Mouse (Mus musculus): ENCODE results near the gene Zfp777. TPM values are rescaled to one million over a fixed set of nuclear protein-coding genes. Genes with fewer than 3 reads are reported as not detected.
A peak's percentile ranks its signal among the peaks of the same experiment; 100 is the strongest.

Zfp777 gene
- 2.8 and 4.1 TPM in 2 replicates for polyA plus RNA-seq (2015; fragmentation: Nextera tagmentation; extraction: Ambion mirVana)

DNA sequence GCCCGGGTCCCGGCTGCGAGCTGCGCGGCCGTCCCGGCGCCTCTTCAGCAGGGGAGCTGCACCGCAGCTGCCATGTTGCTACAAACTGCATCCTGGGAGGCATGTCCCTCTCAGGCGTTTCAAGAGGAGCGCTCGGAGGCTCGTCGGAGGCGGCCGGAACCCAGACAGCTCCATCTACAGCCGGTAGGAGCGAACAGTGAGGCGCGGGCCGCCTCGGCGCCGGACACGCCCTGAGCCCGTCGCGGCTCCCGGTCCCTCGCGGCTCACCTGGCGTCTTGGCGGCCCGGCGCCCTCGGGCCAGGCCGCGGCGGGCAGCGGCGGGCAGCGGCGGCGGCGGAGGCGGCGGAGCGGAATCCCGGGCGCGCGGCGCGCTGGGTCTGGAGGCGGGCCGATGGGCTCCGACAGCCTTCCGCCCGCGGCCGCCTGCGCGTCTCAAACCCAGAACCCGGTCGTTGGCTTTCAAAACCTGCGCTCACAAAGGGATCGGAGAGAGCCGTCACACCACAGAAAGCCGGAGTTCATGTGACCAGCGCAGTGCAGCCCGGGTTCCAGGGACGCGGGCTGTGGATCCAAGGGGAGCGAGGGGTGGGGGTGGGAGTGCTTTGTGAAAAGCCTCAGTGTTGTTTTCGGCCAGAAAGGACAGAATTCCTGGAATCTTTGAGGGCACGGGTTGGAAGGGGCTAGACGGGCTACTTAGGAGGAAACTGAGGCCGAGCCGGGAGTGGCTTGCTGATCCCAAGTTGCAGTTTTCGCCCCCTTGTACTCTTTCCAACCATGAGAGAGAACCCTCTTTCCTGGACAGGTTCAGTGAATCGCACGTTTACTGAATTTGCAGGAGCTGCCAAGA, at the start of gene Zfp777:
Gene Zfp777, minus strand, starts transcription at position 486 of the 847 bp plus-strand sequence.
- peak; percentile 87 for ATAC-seq (replicated peaks; ENCODE audit: insufficient number of reproducible peaks, insufficient read depth, low FRiP score, low read depth)
- Histone ChIP-seq H3K27ac (peak within 1 kb of the TSS; percentile 79), H3K4me1 (replicated peaks) (peaks cover 13% of the 10 kb centered on the region), H3K4me3 (peak within 1 kb of the TSS; percentile 85), H3K4me2 (peak within 1 kb of the TSS; percentile 91), H3K27me3 (peaks cover 26% of the 10 kb centered on the region), H3K36me3 (peaks cover 16% of the 10 kb centered on the region), H3K9me3 (replicated peaks) (no peaks in the 10 kb centered on the region), H3K9ac (peak within 1 kb of the TSS; percentile 86)
- WGBS: 1% methylated on average over 79 of the region's 82 CpGs

DNA sequence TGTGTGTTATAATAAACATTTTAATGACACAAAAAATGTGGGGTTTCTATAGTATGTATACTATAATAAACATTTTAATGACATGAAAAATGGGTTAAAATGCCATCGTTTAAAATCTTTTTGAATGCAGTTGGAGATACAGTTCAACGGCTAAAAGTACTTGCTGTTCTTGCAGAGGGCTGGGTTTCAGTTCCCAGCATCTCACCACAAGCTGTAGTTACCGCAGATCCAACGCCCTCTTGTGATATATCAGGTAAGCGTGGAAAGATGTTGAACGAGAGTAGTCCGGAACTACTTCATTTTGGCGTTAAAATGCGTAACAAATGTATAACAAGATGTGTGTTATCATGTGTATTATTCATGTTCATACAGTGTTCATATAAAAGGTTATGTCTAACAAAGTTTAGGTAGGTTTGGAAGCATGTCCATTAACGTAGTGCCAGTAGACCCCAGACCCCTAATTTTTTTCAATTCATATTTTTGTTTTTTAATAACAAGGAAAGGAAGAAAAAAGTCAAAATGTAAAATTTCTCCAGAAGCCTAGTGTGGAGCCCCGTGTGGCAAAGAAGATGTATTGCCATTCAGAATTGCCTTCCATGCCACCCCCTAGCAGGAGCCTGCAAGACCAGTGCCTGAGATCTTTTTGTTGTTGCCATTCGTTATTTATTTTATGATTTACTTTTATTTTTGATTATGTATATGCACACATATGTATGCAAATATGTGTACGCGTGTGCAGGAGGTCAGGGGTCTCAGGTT, 38.4 kb upstream of the Zfp777 start:
- 37% methylated on average over 14 of the region's 14 CpGs for WGBS

DNA sequence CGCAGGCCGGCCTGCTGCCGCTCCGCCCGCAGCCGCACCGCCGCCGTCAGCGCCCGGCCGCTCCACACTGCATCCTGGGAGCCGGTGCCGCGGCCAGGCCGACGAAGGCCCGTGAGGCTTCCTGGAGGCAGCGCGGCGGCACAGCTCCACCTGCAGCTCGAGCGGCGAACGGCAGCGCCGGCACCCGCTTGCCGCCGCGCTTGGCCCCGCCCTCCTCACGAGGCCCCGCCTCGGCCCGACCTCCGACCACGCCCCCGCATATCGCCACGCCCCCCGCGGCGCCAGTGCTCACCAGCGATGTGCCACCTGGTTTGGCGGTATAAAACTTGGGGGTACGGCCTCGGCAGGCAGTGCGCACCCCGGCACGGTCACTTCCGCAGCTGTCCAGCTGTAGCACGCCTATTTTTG, 37.8 kb upstream of the Zfp777 start, which contains the start of gene Zfp746:
Gene Zfp746, minus strand, starts transcription at position 123 of the 408 bp plus-strand sequence.
- WGBS: under 1% methylated on average over 53 of the region's 53 CpGs

More for the DNA sequence above, 38.4 kb upstream of the Zfp777 start:
- Histone ChIP-seq H3K36me3 (peaks cover 14% of the 10 kb centered on the region), H3K4me2 (peak overlapping the region; percentile 75), H3K4me3 (peak overlapping the region; percentile 81), H3K27ac (no peak overlapping the region), H3K27me3 (no peaks in the 10 kb centered on the region), H3K9ac (no peak overlapping the region), H3K4me1 (replicated peaks) (peaks cover 9% of the 10 kb centered on the region), H3K9me3 (replicated peaks) (no peaks in the 10 kb centered on the region)
- ATAC-seq (replicated peaks; ENCODE audit: insufficient number of reproducible peaks, insufficient read depth, low FRiP score, low read depth): no peak

DNA sequence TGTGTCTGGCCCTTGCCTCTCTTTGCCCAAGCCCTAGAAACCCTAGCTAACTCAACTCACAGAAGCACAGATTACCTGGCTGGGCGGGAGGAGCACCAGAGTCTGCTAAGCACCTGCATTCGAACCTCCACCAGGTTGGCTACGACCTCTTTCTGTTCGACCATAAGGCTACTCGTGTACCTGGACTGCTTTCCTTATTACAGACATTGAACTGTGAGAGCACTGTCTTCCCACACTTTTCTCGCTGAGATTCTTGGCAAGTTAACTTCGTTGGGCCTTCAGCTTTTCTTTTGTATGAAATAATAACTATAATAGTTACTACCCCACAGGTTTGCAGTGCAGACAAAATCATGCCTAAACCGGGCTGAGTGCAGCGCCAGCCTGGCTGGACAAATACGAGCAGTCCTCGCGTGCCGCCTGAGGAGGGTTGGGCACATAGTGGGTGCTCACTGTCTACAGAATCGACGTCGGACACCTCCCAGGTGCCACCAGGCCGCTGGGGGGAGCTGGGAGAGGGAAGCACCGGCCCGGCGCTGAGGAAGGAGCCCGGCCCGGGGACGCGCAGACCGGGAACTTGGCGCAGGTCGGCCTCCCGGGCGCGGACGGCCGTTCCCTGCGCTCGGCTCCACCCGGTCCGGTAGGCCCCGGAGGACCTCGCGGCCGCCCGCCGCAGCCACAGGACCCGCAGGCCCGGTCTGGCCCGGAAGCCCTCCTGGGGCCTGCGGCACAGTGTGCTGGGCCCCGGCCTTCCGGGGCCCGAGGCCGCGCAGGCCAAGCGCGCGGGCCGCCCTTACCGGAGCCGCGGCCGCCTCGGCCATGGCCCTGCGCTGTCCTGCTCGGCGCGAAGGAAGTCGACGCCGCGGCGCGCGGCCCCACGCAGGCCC, 37.1 kb upstream of the Zfp777 start:
- H3K4me1 ChIP-seq (replicated peaks): peaks cover 9% of the 10 kb centered on the region

More for the DNA sequence above, 37.8 kb upstream of the Zfp777 start, which contains the start of gene Zfp746:
- Histone ChIP-seq H3K36me3 (peaks cover 20% of the 10 kb centered on the region), H3K27me3 (no peaks in the 10 kb centered on the region), H3K9me3 (replicated peaks) (no peaks in the 10 kb centered on the region), H3K9ac (peak within 1 kb of the TSS; percentile 97), H3K4me1 (replicated peaks) (peaks cover 9% of the 10 kb centered on the region), H3K4me2 (peak within 1 kb of the TSS; percentile 75), H3K4me3 (peak within 1 kb of the TSS; percentile 81), H3K27ac (peak within 1 kb of the TSS; percentile 86)
- ATAC-seq (replicated peaks; ENCODE audit: insufficient number of reproducible peaks, insufficient read depth, low FRiP score, low read depth): peak; percentile 89

DNA sequence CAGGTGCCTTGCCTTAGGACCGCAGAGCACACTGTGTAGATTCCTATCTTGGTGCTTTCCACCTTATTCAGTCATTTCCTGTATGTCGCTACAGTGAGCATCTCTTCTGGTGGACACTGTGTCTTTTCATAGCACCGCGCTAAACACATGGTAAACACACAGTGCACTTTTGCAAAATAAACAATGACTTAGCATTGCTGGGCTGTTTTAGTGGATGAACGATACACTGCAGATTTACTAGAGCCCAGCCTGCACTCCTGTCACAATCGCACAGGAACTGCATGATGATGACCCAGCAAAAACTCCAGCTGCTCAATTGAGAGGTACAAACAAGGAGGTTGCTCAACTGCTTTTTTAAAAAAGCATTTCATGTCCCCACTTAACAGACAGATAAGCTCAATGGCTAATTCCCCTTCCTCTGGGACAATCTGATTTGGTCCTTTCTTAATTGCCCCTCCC, 35.1 kb upstream of the Zfp777 start:
- no peak overlapping the region for H3K9ac ChIP-seq
- no peak overlapping the region for H3K4me2 ChIP-seq
- H3K27me3 ChIP-seq: no peaks in the 10 kb centered on the region
- WGBS: 88% methylated on average over 6 of the region's 6 CpGs
- H3K36me3 ChIP-seq: peaks cover 46% of the 10 kb centered on the region
- no peak overlapping the region for H3K4me3 ChIP-seq
- H3K9me3 ChIP-seq (replicated peaks): no peaks in the 10 kb centered on the region
- peaks cover 9% of the 10 kb centered on the region for H3K4me1 ChIP-seq (replicated peaks)
- H3K27ac ChIP-seq: no peak overlapping the region
- ATAC-seq (replicated peaks; ENCODE audit: insufficient number of reproducible peaks, insufficient read depth, low FRiP score, low read depth): no peak

More for the DNA sequence above, 37.1 kb upstream of the Zfp777 start:
- H3K9ac ChIP-seq: peak overlapping the region; percentile 97
- H3K36me3 ChIP-seq: peaks cover 28% of the 10 kb centered on the region
- peak overlapping the region; percentile 75 for H3K4me2 ChIP-seq
- peak; percentile 84 for ATAC-seq (replicated peaks; ENCODE audit: insufficient number of reproducible peaks, insufficient read depth, low FRiP score, low read depth)
- H3K4me3 ChIP-seq: peak overlapping the region; percentile 81
- peak overlapping the region; percentile 86 for H3K27ac ChIP-seq
- WGBS: 3% methylated on average over 64 of the region's 72 CpGs
- H3K9me3 ChIP-seq (replicated peaks): no peaks in the 10 kb centered on the region
- H3K27me3 ChIP-seq: no peaks in the 10 kb centered on the region

DNA sequence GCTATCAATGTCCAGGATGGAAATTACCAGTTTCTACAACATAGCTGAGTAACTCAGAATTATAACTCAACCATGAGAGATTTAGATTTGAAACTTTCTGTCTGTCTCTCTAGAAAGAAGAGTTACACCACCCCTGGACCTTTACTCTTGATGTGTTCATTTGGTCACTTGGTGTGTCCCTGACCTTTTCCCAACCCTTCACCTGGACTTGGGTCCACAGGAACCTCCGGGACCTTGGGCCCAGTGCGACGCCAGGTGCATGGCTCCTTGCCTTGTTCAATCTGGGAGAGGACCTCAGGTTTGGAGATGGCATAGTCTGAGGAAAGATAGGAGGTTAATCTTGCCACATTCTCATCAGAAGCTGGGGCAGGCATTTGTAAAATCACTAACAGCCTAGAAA, 33.2 kb upstream of the Zfp777 start:
- no peak for ATAC-seq (replicated peaks; ENCODE audit: insufficient number of reproducible peaks, insufficient read depth, low FRiP score, low read depth)
- H3K27ac ChIP-seq: no peak overlapping the region
- H3K27me3 ChIP-seq: no peaks in the 10 kb centered on the region
- 97% methylated on average over 3 of the region's 3 CpGs for WGBS
- no peak overlapping the region for H3K9ac ChIP-seq
- H3K4me1 ChIP-seq (replicated peaks): peaks cover 9% of the 10 kb centered on the region
- H3K4me3 ChIP-seq: no peak overlapping the region
- H3K9me3 ChIP-seq (replicated peaks): no peaks in the 10 kb centered on the region
- no peak overlapping the region for H3K4me2 ChIP-seq
- H3K36me3 ChIP-seq: peaks cover 61% of the 10 kb centered on the region

DNA sequence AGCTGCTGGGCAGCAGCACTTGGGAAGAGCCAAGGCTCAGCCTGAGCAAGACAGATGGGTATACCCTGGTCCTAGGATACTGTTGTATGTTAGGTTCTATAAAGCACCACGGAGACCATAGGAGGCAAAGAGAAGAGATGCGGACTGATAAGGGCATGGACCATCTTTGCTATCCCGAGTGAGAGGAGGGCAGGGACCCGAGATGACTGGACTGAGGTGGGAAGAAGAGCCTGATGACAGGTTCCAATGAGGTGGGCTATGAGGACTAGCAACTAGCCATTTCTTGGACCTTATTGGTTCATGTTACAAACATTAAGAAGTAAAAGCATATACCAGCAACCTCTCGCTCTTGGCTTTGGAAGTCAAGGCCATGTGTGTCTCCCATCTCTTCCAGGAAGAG, 32.3 kb upstream of the Zfp777 start:
- no peaks in the 10 kb centered on the region for H3K9me3 ChIP-seq (replicated peaks)
- no peak overlapping the region for H3K4me2 ChIP-seq
- WGBS: 93% methylated on average over 5 of the region's 5 CpGs
- H3K4me3 ChIP-seq: no peak overlapping the region
- peaks cover 9% of the 10 kb centered on the region for H3K4me1 ChIP-seq (replicated peaks)
- ATAC-seq (replicated peaks; ENCODE audit: insufficient number of reproducible peaks, insufficient read depth, low FRiP score, low read depth): no peak
- no peaks in the 10 kb centered on the region for H3K27me3 ChIP-seq
- no peak overlapping the region for H3K27ac ChIP-seq
- peaks cover 68% of the 10 kb centered on the region for H3K36me3 ChIP-seq
- no peak overlapping the region for H3K9ac ChIP-seq

DNA sequence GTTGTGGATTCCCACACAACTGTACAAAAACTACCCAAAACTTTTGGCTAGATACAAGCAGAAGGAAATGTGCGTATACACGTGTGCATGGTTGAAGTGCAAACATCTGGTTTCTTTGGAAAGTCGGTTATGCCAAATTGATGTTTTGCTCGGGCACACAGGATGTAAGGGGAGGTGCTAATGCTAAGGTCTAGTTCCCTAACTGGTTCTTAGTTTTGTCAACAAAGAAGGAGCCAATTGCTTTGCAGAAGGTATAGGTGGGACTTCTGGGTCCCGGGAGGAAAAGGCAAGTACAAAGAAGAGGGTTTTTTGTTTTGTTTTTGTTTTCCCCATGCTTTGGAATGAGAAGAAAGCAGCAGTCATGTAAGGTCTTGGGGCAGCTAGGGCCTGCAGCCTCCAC, 24.6 kb upstream of the Zfp777 start:
- no peak overlapping the region for H3K9ac ChIP-seq
- H3K4me1 ChIP-seq (replicated peaks): no peaks in the 10 kb centered on the region
- H3K36me3 ChIP-seq: peaks cover 47% of the 10 kb centered on the region
- no peaks in the 10 kb centered on the region for H3K9me3 ChIP-seq (replicated peaks)
- no peak overlapping the region for H3K4me2 ChIP-seq
- WGBS: 70% methylated on average over 5 of the region's 5 CpGs
- no peak for ATAC-seq (replicated peaks; ENCODE audit: insufficient number of reproducible peaks, insufficient read depth, low FRiP score, low read depth)
- no peak overlapping the region for H3K4me3 ChIP-seq
- H3K27me3 ChIP-seq: no peaks in the 10 kb centered on the region
- H3K27ac ChIP-seq: no peak overlapping the region

DNA sequence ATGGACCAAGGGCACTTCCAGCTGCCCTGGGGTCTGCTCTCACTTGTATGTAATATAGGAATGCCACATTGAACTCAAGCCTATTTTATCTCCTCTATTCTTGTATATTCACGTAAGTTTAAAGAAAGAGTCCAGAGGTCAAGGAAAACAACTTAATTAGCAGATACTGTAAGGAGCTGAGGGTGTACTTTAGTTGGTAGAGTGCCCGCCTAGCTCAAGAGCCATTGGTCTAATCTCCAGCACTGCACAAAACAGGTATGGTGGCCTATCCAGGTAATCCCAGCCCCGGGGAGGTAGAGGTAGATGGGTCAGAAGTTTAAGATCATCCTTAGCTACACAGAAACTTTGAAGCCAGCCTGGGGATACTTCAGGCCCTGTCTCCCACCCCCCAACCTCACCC, 18.8 kb upstream of the Zfp777 start:
- Histone ChIP-seq H3K9me3 (replicated peaks) (no peaks in the 10 kb centered on the region), H3K36me3 (peaks cover 58% of the 10 kb centered on the region), H3K4me2 (no peak overlapping the region), H3K27ac (no peak overlapping the region), H3K9ac (no peak overlapping the region), H3K4me1 (replicated peaks) (no peaks in the 10 kb centered on the region), H3K27me3 (no peaks in the 10 kb centered on the region), H3K4me3 (no peak overlapping the region)
- no peak for ATAC-seq (replicated peaks; ENCODE audit: insufficient number of reproducible peaks, insufficient read depth, low FRiP score, low read depth)
- 89% methylated on average over 3 of the region's 3 CpGs for WGBS

DNA sequence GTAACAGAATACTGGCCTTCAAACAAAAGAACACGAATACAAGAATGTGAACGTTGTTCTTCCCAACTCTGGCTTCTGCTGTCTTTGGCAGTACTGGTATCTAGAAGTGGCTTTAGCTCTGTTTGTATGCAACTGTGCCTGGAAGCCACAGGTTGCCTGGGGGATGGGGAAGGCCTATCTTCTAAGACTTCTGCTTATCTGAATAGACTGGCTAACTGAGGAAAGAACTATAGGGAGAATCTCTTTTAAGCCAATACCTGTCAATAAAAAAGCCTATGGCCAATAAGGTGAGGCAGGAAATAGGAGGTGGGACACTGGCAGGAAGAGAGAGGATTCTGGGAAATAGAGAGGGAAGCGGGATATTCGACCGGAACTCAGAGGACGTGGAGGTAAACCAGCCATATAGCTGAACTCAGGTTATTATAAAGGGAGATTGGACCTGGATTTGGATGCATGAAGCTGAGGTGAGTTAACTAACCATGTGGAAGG, 16.9 kb upstream of the Zfp777 start:
- Histone ChIP-seq H3K27me3 (no peaks in the 10 kb centered on the region), H3K9ac (no peak overlapping the region), H3K9me3 (replicated peaks) (no peaks in the 10 kb centered on the region), H3K4me3 (no peak overlapping the region), H3K27ac (no peak overlapping the region), H3K4me2 (no peak overlapping the region), H3K4me1 (replicated peaks) (no peaks in the 10 kb centered on the region), H3K36me3 (peaks cover 61% of the 10 kb centered on the region)
- no peak for ATAC-seq (replicated peaks; ENCODE audit: insufficient number of reproducible peaks, insufficient read depth, low FRiP score, low read depth)
- 89% methylated on average over 6 of the region's 6 CpGs for WGBS
